Mouse (Mus musculus) T-helper 1 cell (primary cell): ENCODE results near the gene Cdkn1b.

ENCODE experiments used
- in situ Hi-C: fragments of 300-600 bp; cut with MboI, MseI; formaldehyde crosslinking; loops from one replicate; pipeline ENCODE4 v1.15.1; 2025; ENCODE audit warnings: high pct_unique_total_duplicates

Cdkn1b gene

GRCm38 (mm10) chr6:134898095-134898965 lies 21.9 kb upstream of the Cdkn1b start, which contains the start of gene Gpr19:
Gene Gpr19 (minus strand): TSS chr6:134898578.
- in situ Hi-C loops = loop anchor here (5.0 kb wide), 1 partner anchor 34 kb away; no protein-coding TSS in a partner anchor

GRCm38 (mm10) chr6:134903368-134903767 lies 16.8 kb upstream of the Cdkn1b start:
- in situ Hi-C loops = loop anchor here (25.0 kb wide), 1 partner anchor 1609 kb away; the partner anchor contains the start of gene Atf7ip

GRCm38 (mm10) chr6:134903891-134904884 lies 16.0 kb upstream of the Cdkn1b start:
- in situ Hi-C loops = loop anchor here (25.0 kb wide), 1 partner anchor 1608 kb away; the partner anchor contains the start of gene Atf7ip

- in situ Hi-C loops = loop anchor here (25.0 kb wide), 1 partner anchor 1606 kb away; the partner anchor contains the start of gene Atf7ip
Observed at GRCm38 (mm10) chr6:134905811-134906210, 14.4 kb upstream of the Cdkn1b start.

GRCm38 (mm10) chr6:134914523-134914922 lies 5.7 kb upstream of the Cdkn1b start:
- in situ Hi-C loops = loop anchor here (25.0 kb wide), 1 partner anchor 1598 kb away; the partner anchor contains the start of gene Atf7ip

- in situ Hi-C loops = loop anchor here (25.0 kb wide), 1 partner anchor 1596 kb away; the partner anchor contains the start of gene Atf7ip
Observed at GRCm38 (mm10) chr6:134916641-134917040, 3.6 kb upstream of the Cdkn1b start.

GRCm38 (mm10) chr6:134917087-134917486 lies 3.1 kb upstream of the Cdkn1b start:
- in situ Hi-C loops = loop anchor here (25.0 kb wide), 1 partner anchor 1595 kb away; the partner anchor contains the start of gene Atf7ip

- in situ Hi-C loops = loop anchor here (25.0 kb wide), 1 partner anchor 1594 kb away; the partner anchor contains the start of gene Atf7ip
Observed at GRCm38 (mm10) chr6:134918769-134919168, 1.4 kb upstream of the Cdkn1b start.

- in situ Hi-C loops = loop anchor here (10.0 to 25.0 kb wide), 2 partner anchors 1593 to 1635 kb away; partner anchors contain the start of gene Atf7ip
Observed at GRCm38 (mm10) chr6:134919511-134920189, 551 bp upstream of the Cdkn1b start.

- in situ Hi-C loops = loop anchor here (10.0 to 25.0 kb wide), 2 partner anchors 1591 to 1634 kb away; partner anchors contain the start of gene Atf7ip
Observed at GRCm38 (mm10) chr6:134921014-134921694, 953 bp downstream of the Cdkn1b start.

GRCm38 (mm10) chr6:134921695-134922510 lies 1.7 kb downstream of the Cdkn1b start:
- in situ Hi-C loops = loop anchor here (10.0 to 25.0 kb wide), 2 partner anchors 1590 to 1633 kb away; partner anchors contain the start of gene Atf7ip

GRCm38 (mm10) chr6:134922511-134923195 lies 2.5 kb downstream of the Cdkn1b start:
- in situ Hi-C loops = loop anchor here (10.0 to 25.0 kb wide), 2 partner anchors 1590 to 1632 kb away; partner anchors contain the start of gene Atf7ip

- in situ Hi-C loops = loop anchor here (10.0 to 25.0 kb wide), 2 partner anchors 1589 to 1631 kb away; partner anchors contain the start of gene Atf7ip
Observed at GRCm38 (mm10) chr6:134923670-134924069, 3.5 kb downstream of the Cdkn1b start.

- in situ Hi-C loops = loop anchor here (10.0 to 25.0 kb wide), 2 partner anchors 1588 to 1631 kb away; partner anchors contain the start of gene Atf7ip
Observed at GRCm38 (mm10) chr6:134924262-134924661, 4.1 kb downstream of the Cdkn1b start.

GRCm38 (mm10) chr6:134925673-134926337 lies 5.6 kb downstream of the Cdkn1b start:
- in situ Hi-C loops = loop anchor here (10.0 kb wide), 1 partner anchor 1629 kb away; no protein-coding TSS in a partner anchor

GRCm38 (mm10) chr6:134926338-134926705 lies 6.1 kb downstream of the Cdkn1b start:
- in situ Hi-C loops = loop anchor here (10.0 kb wide), 1 partner anchor 1628 kb away; no protein-coding TSS in a partner anchor
